Mouse (Mus musculus) v-Abl transformed pro-B cells (cell line): ENCODE results near the gene Eps15l1.

Experiments used
- in situ Hi-C, 2 experiments: fragments of 400-800 bp; cut with MboI; formaldehyde crosslinking; loops; one replicate each; pipeline ENCODE4 v1.15.1; 2025; ENCODE audit not compliant: unreplicated experiment in 2 of 2

Gene Eps15l1

DNA sequence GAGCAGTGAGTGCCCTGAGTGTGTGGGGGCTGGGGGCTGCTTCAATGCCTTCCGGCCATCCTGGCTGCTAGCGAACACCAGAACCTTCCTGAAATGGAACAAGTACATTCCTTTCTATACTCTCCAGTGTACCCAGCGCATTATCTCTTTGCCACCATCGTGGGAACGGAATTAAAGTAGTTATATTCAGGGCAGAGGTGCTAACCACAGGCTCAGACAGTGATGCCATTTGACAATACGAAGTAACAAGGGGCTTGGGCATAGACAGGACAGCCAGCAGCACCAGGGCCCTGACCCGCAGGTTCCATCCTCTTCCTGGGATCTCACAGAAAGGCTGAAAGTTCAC, 67.6 kb downstream of the Eps15l1 start:
- in situ Hi-C loops = loop anchor here (5.0 kb wide), 2 partner anchors 46 to 51 kb away; partner anchors contain the start of gene Gm10282 (in 1 of the 2)

DNA sequence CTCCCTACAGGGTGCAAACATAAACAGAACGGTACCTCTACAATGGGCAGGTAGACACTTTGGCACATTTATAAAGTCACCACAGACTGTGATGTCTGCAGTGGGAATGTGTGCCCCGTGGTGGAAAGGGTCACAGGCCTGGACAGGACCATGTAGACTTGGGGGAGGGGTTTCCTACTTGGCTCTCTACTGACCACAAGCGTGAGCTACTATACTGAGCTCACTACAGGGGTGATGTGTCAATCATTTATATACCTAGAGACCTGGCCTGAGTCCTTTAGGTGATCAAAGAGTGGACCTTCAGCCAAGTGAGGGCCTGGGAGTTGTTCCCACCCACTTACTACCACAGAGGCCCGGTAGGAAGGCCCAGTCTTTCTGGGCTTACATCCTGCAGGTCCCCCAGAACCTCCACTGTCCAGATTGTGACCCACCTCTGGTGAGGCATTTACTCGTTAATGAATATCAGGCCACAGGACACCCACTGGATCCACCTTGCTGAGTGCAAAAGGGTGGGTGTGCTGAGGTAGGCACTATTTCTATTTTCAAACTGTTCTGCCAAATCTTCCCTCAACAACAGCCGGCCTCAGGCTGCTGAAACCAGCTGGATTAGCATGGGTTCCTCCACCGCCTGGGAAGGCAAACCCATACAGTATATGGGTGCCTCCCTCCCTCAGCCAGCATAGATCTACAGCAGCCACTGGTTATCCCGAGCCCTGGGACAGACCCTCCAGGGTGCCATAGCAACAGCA, 68.1 kb downstream of the Eps15l1 start:
- in situ Hi-C loops = loop anchor here (5.0 kb wide), 2 partner anchors 46 to 51 kb away; partner anchors contain the start of gene Gm10282 (in 1 of the 2)

DNA sequence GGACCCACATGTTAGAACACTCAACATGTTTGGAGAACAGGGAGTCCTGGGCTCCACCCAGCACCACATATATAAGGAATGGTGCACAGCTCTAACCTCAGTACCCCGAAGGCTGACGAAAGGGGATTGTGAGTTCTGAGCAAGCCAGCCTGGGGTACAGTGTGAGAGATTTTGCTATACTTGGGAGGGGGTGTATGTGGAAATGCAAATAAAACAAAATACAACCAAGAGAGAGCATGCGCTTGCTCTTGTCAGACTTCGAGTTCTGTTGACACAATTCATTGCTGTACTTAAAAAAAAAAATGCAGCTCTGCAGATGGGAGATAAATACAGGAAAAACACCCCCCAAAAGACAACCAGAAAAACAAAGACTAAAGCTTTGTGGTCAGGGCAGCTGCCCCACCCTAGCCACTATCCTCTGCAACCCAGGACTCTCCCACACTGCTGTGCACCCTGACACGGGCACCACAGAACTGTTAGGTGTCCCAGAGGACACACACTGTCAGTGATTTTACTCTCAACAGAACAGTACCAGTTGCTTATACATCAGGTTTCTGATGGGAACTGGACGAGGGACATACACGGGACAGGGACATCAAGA, 69.8 kb downstream of the Eps15l1 start:
- in situ Hi-C loops = loop anchor here (5.0 kb wide), 2 partner anchors 44 to 49 kb away; partner anchors contain the start of gene Gm10282 (in 1 of the 2)

DNA sequence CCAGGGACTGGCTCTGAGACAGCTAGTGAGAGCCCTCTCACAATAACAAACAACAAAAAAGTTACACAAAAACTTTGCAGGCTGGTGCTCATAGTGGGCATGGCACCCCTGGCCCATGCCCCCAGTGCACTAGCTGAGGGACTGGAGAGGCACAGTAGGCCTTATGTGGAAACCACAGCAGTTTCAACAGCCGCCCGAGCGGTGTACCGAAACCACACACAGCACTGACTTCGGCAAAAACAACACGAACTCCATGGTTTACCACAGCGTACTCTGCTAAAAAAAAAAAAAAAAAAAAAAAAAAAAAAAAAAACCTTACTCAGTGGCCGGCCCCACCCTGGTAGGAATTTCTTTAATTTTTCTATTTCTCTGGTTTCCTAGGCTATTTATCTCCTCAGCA, 70.5 kb downstream of the Eps15l1 start:
- in situ Hi-C loops = loop anchor here (5.0 kb wide), 2 partner anchors 43 to 48 kb away; partner anchors contain the start of gene Gm10282 (in 1 of the 2)

DNA sequence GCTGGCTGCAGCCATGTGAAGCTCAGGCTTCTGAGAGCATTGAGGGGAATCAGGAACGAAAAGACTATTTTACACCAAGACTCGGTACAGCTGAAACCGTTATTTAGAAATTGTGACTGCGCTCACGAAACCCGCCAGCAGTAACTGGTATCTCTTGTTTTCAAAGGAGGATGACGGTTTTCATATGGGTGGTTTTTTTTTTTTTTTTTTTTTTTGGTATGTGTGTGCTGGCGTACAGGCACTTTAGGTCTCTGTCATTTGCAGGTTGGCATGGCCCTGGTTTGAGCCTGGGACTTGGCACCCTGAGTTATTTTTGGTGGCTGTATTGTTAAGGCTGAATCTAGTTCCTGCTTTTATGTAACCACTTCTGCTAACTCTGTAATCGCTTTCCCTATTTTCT, 71.4 kb downstream of the Eps15l1 start:
- in situ Hi-C loops = loop anchor here (5.0 kb wide), 2 partner anchors 43 to 48 kb away; partner anchors contain the start of gene Gm10282 (in 1 of the 2)

DNA sequence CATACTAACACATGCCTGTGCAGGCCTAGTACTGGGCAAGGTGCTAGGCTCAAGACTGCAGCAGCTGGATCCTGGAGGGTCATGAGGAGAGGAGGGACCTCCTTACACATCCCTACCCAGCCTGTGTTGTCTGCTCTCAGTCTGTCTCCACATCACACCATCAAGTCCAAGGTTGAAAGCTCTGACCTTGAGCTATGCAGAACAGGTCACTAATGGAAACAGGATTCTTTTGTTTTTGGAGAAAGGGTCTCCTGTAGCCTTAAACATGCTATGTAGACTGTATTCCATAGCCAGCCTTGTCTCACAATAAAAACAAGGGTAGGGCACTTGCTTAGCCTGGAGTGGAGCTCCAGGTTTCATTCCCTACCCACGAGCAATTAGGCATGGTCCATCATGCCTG, 72.3 kb downstream of the Eps15l1 start:
- in situ Hi-C loops = no loop called here

DNA sequence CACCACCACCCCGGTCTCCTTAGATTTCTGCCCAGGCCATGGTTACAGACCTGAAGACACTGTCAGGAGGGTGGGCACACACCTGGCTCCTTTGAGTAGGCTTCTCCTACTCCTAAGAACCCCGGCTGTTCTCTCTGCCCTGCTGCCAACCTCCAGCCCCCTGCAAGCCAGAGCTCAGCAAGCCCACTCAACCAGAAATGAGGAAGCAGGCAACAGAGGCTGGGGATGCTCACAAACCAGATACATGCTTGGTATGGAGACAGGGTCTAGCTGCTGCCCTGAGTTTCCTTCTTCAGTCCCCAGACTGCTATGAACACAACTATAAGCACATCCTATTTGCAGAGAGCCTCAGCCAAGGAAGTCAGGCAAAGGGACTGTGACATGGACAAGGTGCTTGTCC, 73.1 kb downstream of the Eps15l1 start:
- in situ Hi-C loops = no loop called here

DNA sequence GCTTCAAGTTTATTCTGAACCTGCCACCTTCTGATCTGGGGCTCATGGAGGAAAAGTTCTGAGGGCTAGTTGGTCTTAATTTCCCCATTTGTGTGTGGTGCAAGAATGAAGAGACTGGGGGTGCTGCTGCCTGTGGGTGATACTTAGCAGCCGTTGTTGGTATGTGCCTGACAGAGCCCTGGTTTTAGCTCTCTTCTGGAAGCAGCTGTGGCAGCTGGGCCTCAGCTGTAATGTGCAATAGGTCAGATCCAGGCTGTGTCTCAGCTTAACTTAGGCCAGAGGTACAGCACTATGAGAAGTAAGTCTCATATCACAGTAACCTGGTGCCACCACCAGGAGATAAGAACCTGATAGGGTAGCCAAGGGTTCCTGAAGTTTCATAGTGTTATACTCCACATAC, 73.7 kb downstream of the Eps15l1 start:
- in situ Hi-C loops = no loop called here

DNA sequence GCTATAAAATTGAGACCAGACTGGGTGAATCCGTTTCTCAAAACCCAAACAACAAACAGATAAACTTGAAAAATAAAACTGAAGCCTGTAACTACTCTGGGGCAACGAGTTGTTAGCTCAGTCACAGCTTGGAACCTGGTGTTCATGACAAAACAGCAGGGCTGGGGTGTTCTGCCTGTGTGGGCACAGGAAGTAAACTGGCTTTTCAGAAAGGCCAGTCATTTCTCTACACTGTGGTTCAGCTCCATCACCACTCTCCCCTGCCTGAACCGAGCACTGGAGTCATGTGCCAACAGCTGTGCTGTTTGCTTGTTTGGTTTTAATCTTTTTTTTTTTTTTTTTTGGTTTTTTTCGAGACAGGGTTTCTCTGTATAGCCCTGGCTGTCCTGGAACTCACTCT, 77.5 kb downstream of the Eps15l1 start:
- in situ Hi-C loops = no loop called here

DNA sequence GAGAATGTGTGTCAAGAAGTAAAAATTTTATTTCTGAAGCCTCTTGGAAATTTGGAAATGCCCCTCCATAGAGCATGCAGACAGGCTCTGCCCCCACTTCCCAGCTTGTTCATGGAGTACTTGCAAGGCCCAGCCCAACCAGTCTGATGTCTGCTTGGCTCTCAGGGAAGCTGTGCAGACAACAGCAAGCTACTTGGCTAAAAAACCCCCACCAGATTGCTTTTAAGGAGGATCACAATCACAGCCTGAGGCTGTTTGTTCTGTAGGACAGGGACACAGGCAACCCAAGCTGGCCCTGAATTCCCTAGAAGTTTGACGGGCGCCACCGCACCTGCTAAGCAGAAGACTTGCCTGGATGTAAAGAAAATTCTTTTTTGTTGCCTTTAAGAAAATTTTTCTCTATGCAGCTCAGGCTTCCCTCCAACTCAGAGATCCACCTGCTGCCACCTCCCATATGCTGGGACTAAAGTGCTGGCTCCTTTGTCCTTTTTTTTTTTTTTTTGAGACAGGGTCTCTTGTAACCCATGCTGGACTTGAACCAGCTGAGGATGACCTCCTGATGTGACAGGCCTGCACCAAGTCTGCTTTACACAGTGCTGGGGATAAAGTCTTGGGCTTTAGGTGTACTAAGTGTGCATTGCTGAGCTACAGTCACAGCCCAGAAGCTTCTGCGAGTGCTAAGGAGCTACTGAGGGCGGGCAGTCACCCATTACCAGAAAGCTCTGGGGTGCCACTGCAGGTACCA, 78.5 kb downstream of the Eps15l1 start:
- in situ Hi-C loops = no loop called here

DNA sequence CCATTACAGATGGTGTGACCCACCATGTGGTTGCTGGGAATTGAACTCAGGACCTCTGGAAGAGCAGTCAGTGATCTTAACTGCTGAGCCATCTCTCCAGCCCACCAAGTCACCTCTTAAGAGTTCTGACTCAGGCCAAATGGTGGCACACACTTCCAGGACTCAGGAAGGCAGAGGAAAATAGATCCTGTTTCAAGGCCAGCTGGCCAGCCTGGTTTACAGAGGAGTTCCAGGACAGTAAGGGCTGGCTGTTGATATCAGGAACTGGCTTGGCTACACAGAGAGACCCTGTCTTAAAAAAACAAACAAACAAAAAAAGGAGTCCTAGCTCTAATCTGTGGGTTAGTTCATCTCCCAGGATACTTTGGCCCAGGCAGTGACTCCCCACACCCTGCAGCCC, 84.2 kb downstream of the Eps15l1 start:
- in situ Hi-C loops = no loop called here

DNA sequence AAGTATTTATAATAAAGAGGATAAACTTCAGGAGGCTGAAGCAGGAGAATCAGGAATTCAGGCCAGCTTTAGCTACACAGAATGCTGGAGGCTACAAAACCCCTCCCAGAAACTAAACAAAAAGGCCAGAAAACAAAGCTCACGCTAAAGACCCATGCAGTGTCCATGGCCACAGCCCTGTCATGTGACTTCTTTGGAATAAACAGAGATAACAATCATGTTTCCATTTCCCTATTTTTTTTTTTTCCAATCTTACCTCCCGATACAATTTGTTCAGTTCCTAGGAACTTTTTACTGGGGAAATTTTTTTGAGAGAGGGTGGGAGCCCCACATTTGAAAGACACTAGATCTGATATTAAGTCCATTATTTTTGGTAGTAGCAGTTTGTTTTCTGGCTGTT, 85.0 kb downstream of the Eps15l1 start:
- in situ Hi-C loops = no loop called here

DNA sequence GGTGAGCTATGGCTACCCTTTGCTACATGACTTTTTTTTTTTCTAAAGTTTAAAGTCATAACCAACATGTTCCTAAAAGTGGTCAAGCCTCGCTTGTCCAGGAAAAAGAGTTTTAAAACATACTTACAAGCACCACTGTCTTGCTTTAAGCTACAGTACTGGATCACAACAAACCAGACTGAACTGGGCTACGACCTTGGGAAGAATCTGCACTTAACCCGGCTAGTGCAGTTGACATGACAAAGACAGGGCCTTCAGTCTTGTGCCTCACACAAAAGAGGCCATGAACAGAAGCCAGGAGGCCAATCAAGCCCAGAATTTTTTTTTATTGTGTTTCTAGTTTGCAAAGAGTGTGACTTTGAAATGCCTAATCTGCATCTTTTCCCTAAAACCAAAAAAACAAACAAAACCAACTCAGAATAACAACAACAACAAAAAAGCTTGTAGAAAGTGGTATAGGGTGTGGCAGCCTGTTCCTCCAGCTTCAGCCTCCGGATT, 87.1 kb downstream of the Eps15l1 start:
- in situ Hi-C loops = no loop called here

DNA sequence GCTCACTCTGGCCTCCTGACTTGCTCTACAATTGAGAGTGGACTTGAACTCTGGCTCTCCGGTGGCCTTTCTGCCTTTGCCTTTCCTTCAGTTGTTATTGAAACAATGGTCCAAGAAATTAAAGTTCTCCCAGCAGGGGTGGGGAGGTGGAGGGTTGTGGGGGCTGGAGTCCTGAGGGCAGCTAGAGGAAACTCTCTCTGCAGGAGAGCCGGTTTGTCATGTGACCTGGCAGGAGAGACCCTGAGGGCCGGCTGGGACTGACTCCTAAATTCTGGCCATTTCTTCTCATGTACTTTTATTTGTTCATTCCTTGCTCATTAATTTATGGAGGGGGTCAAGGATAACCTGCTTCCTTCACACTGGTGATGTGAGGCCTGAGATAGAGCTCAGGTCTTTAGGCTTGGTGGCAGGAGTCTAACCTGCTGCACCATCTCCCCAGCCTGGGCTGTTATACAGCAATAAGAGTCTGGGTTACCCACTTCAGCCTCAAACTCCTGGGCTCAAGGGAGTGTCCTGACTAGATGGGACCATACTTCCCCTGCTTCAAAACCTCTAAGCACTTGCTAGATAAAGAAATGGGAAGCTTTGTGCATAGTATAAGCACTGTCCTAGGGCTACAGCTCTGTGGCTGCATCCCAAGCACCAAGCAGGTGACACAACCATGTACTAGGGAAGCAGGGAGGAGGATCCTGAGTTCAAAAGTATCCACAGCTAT, 87.7 kb downstream of the Eps15l1 start:
- in situ Hi-C loops = no loop called here

DNA sequence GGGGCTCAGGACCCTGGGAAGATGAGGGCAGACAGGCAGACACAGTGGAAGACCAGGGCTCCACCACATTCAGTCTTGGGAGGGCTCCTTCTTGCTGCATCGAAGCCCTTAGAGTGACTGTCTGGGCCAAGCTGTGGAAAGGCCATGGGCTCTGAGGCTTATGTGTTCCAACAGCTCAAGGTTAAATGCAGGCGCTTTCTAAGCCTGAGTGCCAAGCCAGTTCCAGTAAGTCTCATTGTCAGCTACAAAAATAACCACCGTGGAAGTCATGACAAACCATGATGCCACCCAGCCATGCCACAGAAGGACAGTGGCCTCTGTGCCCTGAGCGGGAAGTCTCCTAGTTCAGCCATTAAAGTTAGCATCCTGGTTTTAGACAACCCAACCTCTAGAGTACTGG, 89.6 kb downstream of the Eps15l1 start:
- in situ Hi-C loops = no loop called here

DNA sequence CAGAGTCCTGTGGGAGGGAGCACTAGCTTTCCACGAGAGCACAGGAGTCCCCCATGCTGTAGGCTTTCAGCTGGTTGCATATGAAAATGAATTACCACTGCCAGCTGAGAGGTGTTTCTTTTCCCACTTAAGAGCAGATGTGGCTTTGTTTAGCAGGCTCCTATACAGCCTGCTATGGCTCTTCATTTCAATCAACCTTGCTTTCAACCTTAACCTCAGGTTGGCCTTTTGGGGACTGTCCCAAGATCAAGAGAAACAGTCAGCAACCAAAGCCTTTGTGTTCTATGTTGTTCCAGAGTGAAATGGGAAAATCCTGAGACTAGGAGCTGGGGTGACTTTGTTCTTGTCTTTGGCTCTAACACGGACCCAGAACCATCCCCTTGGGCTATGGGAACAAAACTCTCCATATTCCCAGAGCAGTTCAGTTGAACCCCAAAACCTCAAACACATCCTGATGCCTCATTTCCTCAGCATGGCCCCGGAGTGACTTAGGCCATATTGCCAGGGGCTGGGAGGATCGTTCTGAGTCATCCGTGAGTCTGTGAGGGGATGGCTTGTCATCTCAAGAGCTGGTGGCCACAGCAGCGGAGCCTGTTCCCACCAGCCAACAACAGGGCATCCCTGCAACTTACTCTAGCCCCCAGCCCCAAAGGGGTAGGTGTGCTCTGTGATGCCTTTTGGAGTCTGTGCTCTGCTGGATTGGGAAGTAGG, 90.3 kb downstream of the Eps15l1 start:
- in situ Hi-C loops = no loop called here

DNA sequence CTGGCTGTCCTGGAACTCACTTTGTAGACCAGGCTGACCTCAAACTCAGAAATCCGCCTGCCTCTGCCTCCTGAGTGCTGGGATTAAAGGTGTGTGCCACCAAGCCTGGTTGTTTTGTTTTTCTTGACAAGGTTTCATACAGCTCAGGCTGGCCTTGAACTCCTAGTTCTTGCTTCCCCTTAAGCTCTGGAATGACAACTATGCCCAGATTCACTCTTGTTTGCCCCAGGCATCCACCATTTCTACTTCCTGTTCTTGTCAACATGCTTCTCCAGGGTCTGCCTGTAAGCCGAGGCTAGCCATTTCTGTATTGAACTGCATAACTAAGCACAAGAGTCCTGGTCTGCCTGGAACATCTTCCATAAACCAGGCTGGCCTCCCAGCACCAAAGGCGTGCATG, 92.1 kb downstream of the Eps15l1 start:
- in situ Hi-C loops = no loop called here

DNA sequence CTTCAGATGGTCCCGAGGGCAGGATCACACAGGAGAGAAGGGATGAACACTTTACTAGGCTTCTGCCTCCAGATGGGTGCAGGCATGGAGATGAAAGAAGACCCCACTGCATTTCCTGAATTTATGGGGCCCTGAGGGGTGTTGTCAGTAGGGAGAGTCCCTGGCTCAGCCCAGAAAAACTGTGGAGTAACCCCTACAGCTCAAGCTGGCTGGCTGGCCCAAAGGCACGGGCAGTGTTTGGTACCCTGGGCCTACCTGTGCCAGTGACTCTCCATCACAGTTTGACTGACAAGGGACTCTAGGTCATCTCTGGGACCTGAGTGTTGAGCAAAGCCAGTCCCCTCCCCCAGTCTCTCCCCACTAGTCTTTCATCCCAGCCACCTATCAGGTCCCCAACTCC, 96.6 kb downstream of the Eps15l1 start:
- in situ Hi-C loops = no loop called here

DNA sequence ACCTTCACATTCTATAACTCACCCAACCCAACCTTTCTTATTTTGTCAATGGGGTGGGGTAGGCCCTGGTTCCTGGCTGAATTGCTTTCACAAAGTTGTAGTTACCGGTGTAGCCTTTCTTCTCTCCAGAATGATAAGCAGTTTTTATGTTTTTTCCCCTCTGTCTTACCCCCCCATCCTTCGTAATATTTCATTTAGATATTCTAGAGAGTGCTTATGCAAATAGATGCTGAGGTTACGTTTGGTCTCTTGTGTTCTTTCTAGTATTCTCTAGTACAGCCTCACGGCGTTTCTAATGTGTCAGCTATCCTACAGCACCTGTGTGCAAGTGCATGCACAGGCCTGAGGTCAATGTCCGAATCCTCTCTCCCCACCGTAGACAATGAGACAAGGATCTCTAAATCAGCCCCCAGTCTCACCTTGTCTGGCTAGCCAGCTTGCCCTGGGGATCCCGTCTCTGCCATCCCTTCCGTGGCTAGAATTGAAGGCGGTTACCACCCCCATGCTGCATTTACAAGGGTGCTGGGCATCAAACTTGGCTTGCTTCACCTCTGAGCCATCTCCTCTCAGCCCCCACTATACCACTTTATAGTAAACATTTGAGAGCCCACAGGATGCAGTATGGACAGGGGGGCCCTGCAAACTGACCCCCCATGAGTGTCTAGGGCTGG, 97.1 kb downstream of the Eps15l1 start:
- in situ Hi-C loops = no loop called here
